Mouse (Mus musculus) lung, postnatal 0 days (tissue): ENCODE measurements at regions not wholly inside any gene's neighbourhood (a gene's known extent, or its start where the extent isn't known, plus 50 kb on each side); places are given as distances from the start of the nearest gene placed in this dataset.

ENCODE experiments used
- CTCF ChIP-seq: IDR thresholded peaks from 2 replicates; pipeline ENCODE4 v1.5.1; 2016; ENCODE audit warnings: antibody characterized with exemption, mild to moderate bottlenecking
- EP300 ChIP-seq: IDR thresholded peaks from 2 replicates; pipeline ENCODE4 v1.6.1; 2016; ENCODE audit warnings: antibody characterized with exemption, mild to moderate bottlenecking, control low read depth

- no peak for TF ChIP-seq CTCF
- TF ChIP-seq EP300 = no peak
Measured at GRCm38 (mm10) chr19:37800161-37800660, 102.6 kb downstream of the Cyp26a1 start.
